Mouse (Mus musculus): ENCODE results near the gene Sap30bp. TPM values are rescaled to one million over a fixed set of nuclear protein-coding genes. Genes with fewer than 3 reads are reported as not detected.

The Sap30bp gene
- polyA plus RNA-seq, 1 experiment from 2014 or later = 29.8 TPM

GRCm38 (mm10) chr11:115906521-115906920, 26.6 kb upstream of the Sap30bp start:
- Histone ChIP-seq H3K4me3 (no peak overlapping the region), H3K4me2 (no peak overlapping the region), H3K36me3 (no peaks in the 10 kb centered on the region), H3K27ac (no peak overlapping the region), H3K9me3 (no peaks in the 10 kb centered on the region), H3K9ac (no peak overlapping the region), H3K27me3 (no peaks in the 10 kb centered on the region), H3K4me1 (peaks cover 54% of the 10 kb centered on the region)
- no peak for ATAC-seq (ENCODE audit: borderline replicate concordance, extremely low read depth, low FRiP score, low TSS enrichment)
- WGBS = 82% methylated on average over 5 of the region's 5 CpGs

DNA sequence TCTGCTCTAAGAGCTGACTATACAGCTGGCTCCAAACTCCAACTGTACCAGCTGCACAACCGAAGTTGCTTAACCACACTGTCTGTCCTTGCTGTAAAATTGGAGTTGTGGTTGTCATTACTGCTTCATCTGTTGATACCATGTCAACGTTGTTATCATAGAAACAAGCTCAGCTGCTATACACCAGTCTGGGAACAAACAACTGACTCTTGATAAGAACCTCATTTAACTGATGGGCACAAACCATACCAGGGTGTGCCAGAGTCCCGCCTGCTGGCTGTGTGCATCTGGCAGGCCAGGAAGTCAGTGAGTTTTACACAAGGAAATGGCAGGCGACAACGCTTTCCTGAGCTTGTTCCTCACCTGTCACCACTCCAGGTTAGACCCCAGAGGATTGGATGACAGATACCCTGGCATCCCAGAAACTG, 21.9 kb upstream of the Sap30bp start:
- H3K9ac ChIP-seq = 0 out of 2 replicates have a peak overlapping the region, but pooled peaks have one; percentile 0
- H3K4me2 ChIP-seq = no peak overlapping the region
- no peaks in the 10 kb centered on the region for H3K27me3 ChIP-seq
- ATAC-seq (ENCODE audit: borderline replicate concordance, extremely low read depth, low FRiP score, low TSS enrichment) = no peak
- peaks cover 9% of the 10 kb centered on the region; the same call in 1 of the 2 replicates for H3K4me1 ChIP-seq
- H3K9me3 ChIP-seq = no peaks in the 10 kb centered on the region
- WGBS = 71% methylated on average over 5 of the region's 5 CpGs
- peaks cover 18% of the 10 kb centered on the region for H3K36me3 ChIP-seq
- H3K4me3 ChIP-seq = no peak overlapping the region
- peak overlapping the region; percentile 96 for H3K27ac ChIP-seq

- Histone ChIP-seq H3K27me3 (no peaks in the 10 kb centered on the region), H3K4me3 (peak within 1 kb of the TSS; percentile 23), H3K36me3 (peaks cover 20% of the 10 kb centered on the region), H3K9me3 (no peaks in the 10 kb centered on the region), H3K9ac (peak within 1 kb of the TSS; percentile 27; the same call in 1 of the 2 replicates), H3K4me1 (peaks cover 7% of the 10 kb centered on the region; the same call in 1 of the 2 replicates), H3K27ac (peak within 1 kb of the TSS; percentile 96), H3K4me2 (peak within 1 kb of the TSS; percentile 39)
- ATAC-seq (ENCODE audit: borderline replicate concordance, extremely low read depth, low FRiP score, low TSS enrichment) = peak; percentile 88
- WGBS = 50% methylated on average over 11 of the region's 11 CpGs
Observed at GRCm38 (mm10) chr11:115911632-115912376, 21.3 kb upstream of the Sap30bp start, which contains the start of gene Smim6. Gene Smim6 (plus strand): TSS chr11:115912017.

GRCm38 (mm10) chr11:115916579-115916978, 16.5 kb upstream of the Sap30bp start:
- 88% methylated on average over 4 of the region's 4 CpGs for WGBS
- peaks cover 25% of the 10 kb centered on the region for H3K36me3 ChIP-seq

GRCm38 (mm10) chr11:115918637-115919036, 14.4 kb upstream of the Sap30bp start:
- no peaks in the 10 kb centered on the region for H3K9me3 ChIP-seq
- 80% methylated on average over 5 of the region's 5 CpGs for WGBS
- no peak for ATAC-seq (ENCODE audit: borderline replicate concordance, extremely low read depth, low FRiP score, low TSS enrichment)
- H3K4me2 ChIP-seq = no peak overlapping the region
- no peaks in the 10 kb centered on the region for H3K4me1 ChIP-seq
- H3K9ac ChIP-seq = no peak overlapping the region
- no peak overlapping the region for H3K4me3 ChIP-seq
- H3K36me3 ChIP-seq = peaks cover 27% of the 10 kb centered on the region
- no peaks in the 10 kb centered on the region for H3K27me3 ChIP-seq
- no peak overlapping the region for H3K27ac ChIP-seq

More at GRCm38 (mm10) chr11:115916579-115916978, 16.5 kb upstream of the Sap30bp start:
- ATAC-seq (ENCODE audit: borderline replicate concordance, extremely low read depth, low FRiP score, low TSS enrichment) = no peak
- no peak overlapping the region for H3K9ac ChIP-seq
- H3K27ac ChIP-seq = no peak overlapping the region
- H3K9me3 ChIP-seq = no peaks in the 10 kb centered on the region
- H3K4me2 ChIP-seq = no peak overlapping the region
- no peaks in the 10 kb centered on the region for H3K27me3 ChIP-seq
- H3K4me1 ChIP-seq = no peaks in the 10 kb centered on the region
- H3K4me3 ChIP-seq = no peak overlapping the region

GRCm38 (mm10) chr11:115919073-115919472, 14.0 kb upstream of the Sap30bp start:
- no peak overlapping the region for H3K4me3 ChIP-seq
- H3K4me2 ChIP-seq = no peak overlapping the region
- no peaks in the 10 kb centered on the region for H3K4me1 ChIP-seq
- ATAC-seq (ENCODE audit: borderline replicate concordance, extremely low read depth, low FRiP score, low TSS enrichment) = no peak
- H3K27me3 ChIP-seq = no peaks in the 10 kb centered on the region
- H3K27ac ChIP-seq = no peak overlapping the region
- 88% methylated on average over 5 of the region's 5 CpGs for WGBS
- H3K36me3 ChIP-seq = peaks cover 27% of the 10 kb centered on the region
- H3K9ac ChIP-seq = no peak overlapping the region
- no peaks in the 10 kb centered on the region for H3K9me3 ChIP-seq

GRCm38 (mm10) chr11:115920110-115920818, 12.8 kb upstream of the Sap30bp start:
- H3K27me3 ChIP-seq = no peaks in the 10 kb centered on the region
- peaks cover 25% of the 10 kb centered on the region for H3K36me3 ChIP-seq
- no peaks in the 10 kb centered on the region for H3K4me1 ChIP-seq
- no peak overlapping the region for H3K4me2 ChIP-seq
- no peak overlapping the region for H3K27ac ChIP-seq
- no peaks in the 10 kb centered on the region for H3K9me3 ChIP-seq
- 41% methylated on average over 6 of the region's 6 CpGs for WGBS
- no peak overlapping the region for H3K4me3 ChIP-seq
- H3K9ac ChIP-seq = no peak overlapping the region
- ATAC-seq (ENCODE audit: borderline replicate concordance, extremely low read depth, low FRiP score, low TSS enrichment) = no peak

GRCm38 (mm10) chr11:115921986-115922385, 11.1 kb upstream of the Sap30bp start:
- H3K4me3 ChIP-seq = no peak overlapping the region
- H3K27me3 ChIP-seq = no peaks in the 10 kb centered on the region
- no peaks in the 10 kb centered on the region for H3K9me3 ChIP-seq
- no peaks in the 10 kb centered on the region for H3K4me1 ChIP-seq
- no peak overlapping the region for H3K27ac ChIP-seq
- H3K9ac ChIP-seq = no peak overlapping the region
- peaks cover 21% of the 10 kb centered on the region; the same call in 1 of the 2 replicates for H3K36me3 ChIP-seq
- no peak overlapping the region for H3K4me2 ChIP-seq
- WGBS = 94% methylated on average over 1 of the region's 1 CpGs
- no peak for ATAC-seq (ENCODE audit: borderline replicate concordance, extremely low read depth, low FRiP score, low TSS enrichment)

DNA sequence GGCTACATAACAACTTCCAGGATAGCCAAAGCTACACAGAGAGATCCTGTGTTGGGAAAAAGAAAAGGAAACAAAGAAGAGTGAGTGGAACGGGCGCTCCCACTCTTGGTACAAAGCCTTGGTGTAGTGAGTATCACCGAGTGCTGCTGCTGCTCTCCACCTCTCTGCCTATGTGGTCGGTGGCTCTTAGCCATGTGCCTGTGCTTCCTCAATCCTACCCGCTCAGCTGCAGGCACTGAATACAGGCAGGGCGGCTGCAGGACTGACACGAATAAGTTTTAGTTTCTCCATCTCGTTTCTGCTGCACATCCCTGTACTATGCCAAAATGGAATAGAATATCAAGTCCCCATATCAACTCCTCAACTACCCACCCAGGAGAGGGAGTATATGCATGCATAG, 4.1 kb upstream of the Sap30bp start:
- H3K4me2 ChIP-seq = no peak overlapping the region
- H3K36me3 ChIP-seq = peaks cover 22% of the 10 kb centered on the region; the same call in 1 of the 2 replicates
- H3K9ac ChIP-seq = no peak overlapping the region
- no peak overlapping the region for H3K27ac ChIP-seq
- no peak overlapping the region for H3K4me3 ChIP-seq
- H3K4me1 ChIP-seq = peaks cover 11% of the 10 kb centered on the region
- H3K27me3 ChIP-seq = no peaks in the 10 kb centered on the region
- 87% methylated on average over 8 of the region's 8 CpGs for WGBS
- no peak for ATAC-seq (ENCODE audit: borderline replicate concordance, extremely low read depth, low FRiP score, low TSS enrichment)
- no peaks in the 10 kb centered on the region for H3K9me3 ChIP-seq

- no peaks in the 10 kb centered on the region for H3K27me3 ChIP-seq
- H3K4me1 ChIP-seq = peaks cover 19% of the 10 kb centered on the region
- H3K9ac ChIP-seq = no peak overlapping the region
- H3K4me2 ChIP-seq = no peak overlapping the region
- no peak overlapping the region for H3K27ac ChIP-seq
- H3K36me3 ChIP-seq = peaks cover 18% of the 10 kb centered on the region; the same call in 1 of the 2 replicates
- no peak overlapping the region for H3K4me3 ChIP-seq
- no peaks in the 10 kb centered on the region for H3K9me3 ChIP-seq
- 71% methylated on average over 3 of the region's 3 CpGs for WGBS
- no peak for ATAC-seq (ENCODE audit: borderline replicate concordance, extremely low read depth, low FRiP score, low TSS enrichment)
Observed at GRCm38 (mm10) chr11:115929818-115930217, 3.3 kb upstream of the Sap30bp start.

GRCm38 (mm10) chr11:115931235-115931634, 1.8 kb upstream of the Sap30bp start:
- 66% methylated on average over 3 of the region's 3 CpGs for WGBS

GRCm38 (mm10) chr11:115933747-115934110, 647 bp downstream of the Sap30bp start:
- Histone ChIP-seq H3K4me2 (peak overlapping the region; percentile 85), H3K4me3 (peak overlapping the region; percentile 94), H3K27ac (peak overlapping the region; percentile 15; the same call in 1 of the 2 replicates), H3K9ac (peak overlapping the region; percentile 77), H3K4me1 (peaks cover 20% of the 10 kb centered on the region), H3K9me3 (no peaks in the 10 kb centered on the region), H3K27me3 (no peaks in the 10 kb centered on the region), H3K36me3 (peaks cover 24% of the 10 kb centered on the region)
- peak; percentile 40 for ATAC-seq (ENCODE audit: borderline replicate concordance, extremely low read depth, low FRiP score, low TSS enrichment)
- WGBS = 1% methylated on average over 16 of the region's 16 CpGs

More at GRCm38 (mm10) chr11:115931235-115931634, 1.8 kb upstream of the Sap30bp start:
- peaks cover 20% of the 10 kb centered on the region for H3K4me1 ChIP-seq
- H3K9me3 ChIP-seq = no peaks in the 10 kb centered on the region
- no peak for ATAC-seq (ENCODE audit: borderline replicate concordance, extremely low read depth, low FRiP score, low TSS enrichment)
- H3K4me3 ChIP-seq = no peak overlapping the region
- no peaks in the 10 kb centered on the region for H3K27me3 ChIP-seq
- H3K36me3 ChIP-seq = peaks cover 23% of the 10 kb centered on the region; the same call in 1 of the 2 replicates
- no peak overlapping the region for H3K9ac ChIP-seq
- no peak overlapping the region for H3K4me2 ChIP-seq
- H3K27ac ChIP-seq = no peak overlapping the region
